Mouse (Mus musculus): ENCODE data around the gene Slc10a2. TPM values are rescaled to one million over a fixed set of nuclear protein-coding genes. Genes with fewer than 3 reads are reported as not detected.
"Not testable (repeated sequence)": the region's sequence is repeated elsewhere in the genome, so short reads cannot be mapped to it uniquely, and the experiment has no call there.

Slc10a2 gene
- not detected in 2 replicates for polyA plus RNA-seq (2014; fragmentation: Nextera tagmentation; extraction: Ambion mirVana)

GRCm38 (mm10) chr8:5105186-5105585 is at the start of gene Slc10a2:
Gene Slc10a2, minus strand, starts transcription at chr8:5105351.
- H3K36me3 ChIP-seq (ENCODE audit: control insufficient read depth, insufficient read depth, low read length) = no peaks in the 10 kb centered on the region
- no peak within 1 kb of the TSS for H3K4me2 ChIP-seq (replicated peaks; ENCODE audit: low read depth, low read length)
- no peaks in the 10 kb centered on the region for H3K27me3 ChIP-seq (ENCODE audit: control insufficient read depth, insufficient read depth, low read length)
- 58% methylated on average over 5 of the region's 5 CpGs for WGBS
- no peaks in the 10 kb centered on the region for H3K4me1 ChIP-seq (ENCODE audit: control insufficient read depth, insufficient read depth, low read length)
- ATAC-seq (ENCODE audit: low FRiP score, low TSS enrichment) = no peak
- no peak within 1 kb of the TSS for H3K9ac ChIP-seq (ENCODE audit: low read depth, low read length)
- H3K4me3 ChIP-seq (ENCODE audit: low read length) = no peak within 1 kb of the TSS
- H3K27ac ChIP-seq (ENCODE audit: low read depth, low read length) = no peak within 1 kb of the TSS
- no peaks in the 10 kb centered on the region for H3K9me3 ChIP-seq (ENCODE audit: control insufficient read depth, low read length)

- Histone ChIP-seq H3K27ac (ENCODE audit: low read depth, low read length) (no peak overlapping the region), H3K36me3 (ENCODE audit: control insufficient read depth, insufficient read depth, low read length) (no peaks in the 10 kb centered on the region), H3K9ac (ENCODE audit: low read depth, low read length) (no peak overlapping the region), H3K27me3 (ENCODE audit: control insufficient read depth, insufficient read depth, low read length) (no peaks in the 10 kb centered on the region), H3K4me2 (replicated peaks; ENCODE audit: low read depth, low read length) (no peak overlapping the region), H3K9me3 (ENCODE audit: control insufficient read depth, low read length) (no peaks in the 10 kb centered on the region), H3K4me3 (ENCODE audit: low read length) (no peak overlapping the region), H3K4me1 (ENCODE audit: control insufficient read depth, insufficient read depth, low read length) (no peaks in the 10 kb centered on the region)
- 87% methylated on average over 2 of the region's 2 CpGs for WGBS
- ATAC-seq (ENCODE audit: low FRiP score, low TSS enrichment) = no peak
Measured at GRCm38 (mm10) chr8:5129322-5129829, 24.2 kb upstream of the Slc10a2 start.

GRCm38 (mm10) chr8:5106855-5107254 is 1.7 kb upstream of the Slc10a2 start:
- Histone ChIP-seq H3K9me3 (ENCODE audit: control insufficient read depth, low read length) (no peaks in the 10 kb centered on the region), H3K9ac (ENCODE audit: low read depth, low read length) (no peak overlapping the region), H3K27me3 (ENCODE audit: control insufficient read depth, insufficient read depth, low read length) (no peaks in the 10 kb centered on the region), H3K27ac (ENCODE audit: low read depth, low read length) (no peak overlapping the region), H3K4me3 (ENCODE audit: low read length) (no peak overlapping the region), H3K36me3 (ENCODE audit: control insufficient read depth, insufficient read depth, low read length) (no peaks in the 10 kb centered on the region), H3K4me1 (ENCODE audit: control insufficient read depth, insufficient read depth, low read length) (no peaks in the 10 kb centered on the region), H3K4me2 (replicated peaks; ENCODE audit: low read depth, low read length) (no peak overlapping the region)
- WGBS = 56% methylated on average over 5 of the region's 5 CpGs
- peak; percentile 71; the same call in 1 of the 2 replicates for ATAC-seq (ENCODE audit: low FRiP score, low TSS enrichment)

GRCm38 (mm10) chr8:5095392-5095791 is 9.8 kb downstream of the Slc10a2 start:
- Histone ChIP-seq H3K27me3 (ENCODE audit: control insufficient read depth, insufficient read depth, low read length) (no peaks in the 10 kb centered on the region), H3K4me2 (replicated peaks; ENCODE audit: low read depth, low read length) (no peak overlapping the region), H3K4me1 (ENCODE audit: control insufficient read depth, insufficient read depth, low read length) (no peaks in the 10 kb centered on the region), H3K9ac (ENCODE audit: low read depth, low read length) (no peak overlapping the region), H3K9me3 (ENCODE audit: control insufficient read depth, low read length) (no peaks in the 10 kb centered on the region), H3K36me3 (ENCODE audit: control insufficient read depth, insufficient read depth, low read length) (no peaks in the 10 kb centered on the region), H3K27ac (ENCODE audit: low read depth, low read length) (no peak overlapping the region), H3K4me3 (ENCODE audit: low read length) (no peak overlapping the region)
- WGBS = 86% methylated on average over 4 of the region's 4 CpGs
- no peak for ATAC-seq (ENCODE audit: low FRiP score, low TSS enrichment)

- not testable (repeated sequence) for H3K4me2 ChIP-seq (replicated peaks; ENCODE audit: low read depth, low read length); H3K9me3 ChIP-seq (ENCODE audit: control insufficient read depth, low read length); H3K9ac ChIP-seq (ENCODE audit: low read depth, low read length); H3K36me3 ChIP-seq (ENCODE audit: control insufficient read depth, insufficient read depth, low read length); H3K4me1 ChIP-seq (ENCODE audit: control insufficient read depth, insufficient read depth, low read length); H3K27me3 ChIP-seq (ENCODE audit: control insufficient read depth, insufficient read depth, low read length); H3K4me3 ChIP-seq (ENCODE audit: low read length); ATAC-seq (ENCODE audit: low FRiP score, low TSS enrichment); H3K27ac ChIP-seq (ENCODE audit: low read depth, low read length)
Measured at GRCm38 (mm10) chr8:5093991-5094390, 11.2 kb downstream of the Slc10a2 start.

GRCm38 (mm10) chr8:5073654-5074293 is 31.4 kb downstream of the Slc10a2 start:
- H3K4me1 ChIP-seq (ENCODE audit: control insufficient read depth, insufficient read depth, low read length) = no peaks in the 10 kb centered on the region
- H3K4me3 ChIP-seq (ENCODE audit: low read length) = no peak overlapping the region
- H3K27ac ChIP-seq (ENCODE audit: low read depth, low read length) = no peak overlapping the region
- H3K27me3 ChIP-seq (ENCODE audit: control insufficient read depth, insufficient read depth, low read length) = no peaks in the 10 kb centered on the region
- ATAC-seq (ENCODE audit: low FRiP score, low TSS enrichment) = no peak
- H3K9me3 ChIP-seq (ENCODE audit: control insufficient read depth, low read length) = no peaks in the 10 kb centered on the region
- WGBS = 87% methylated on average over 3 of the region's 3 CpGs
- H3K36me3 ChIP-seq (ENCODE audit: control insufficient read depth, insufficient read depth, low read length) = no peaks in the 10 kb centered on the region
- no peak overlapping the region for H3K9ac ChIP-seq (ENCODE audit: low read depth, low read length)
- H3K4me2 ChIP-seq (replicated peaks; ENCODE audit: low read depth, low read length) = no peak overlapping the region

- ATAC-seq (ENCODE audit: low FRiP score, low TSS enrichment) = no peak
- Histone ChIP-seq H3K4me1 (ENCODE audit: control insufficient read depth, insufficient read depth, low read length) (no peaks in the 10 kb centered on the region), H3K36me3 (ENCODE audit: control insufficient read depth, insufficient read depth, low read length) (no peaks in the 10 kb centered on the region), H3K27me3 (ENCODE audit: control insufficient read depth, insufficient read depth, low read length) (no peaks in the 10 kb centered on the region), H3K9ac (ENCODE audit: low read depth, low read length) (no peak overlapping the region), H3K27ac (ENCODE audit: low read depth, low read length) (no peak overlapping the region), H3K9me3 (ENCODE audit: control insufficient read depth, low read length) (no peaks in the 10 kb centered on the region), H3K4me3 (ENCODE audit: low read length) (no peak overlapping the region), H3K4me2 (replicated peaks; ENCODE audit: low read depth, low read length) (no peak overlapping the region)
- 83% methylated on average over 1 of the region's 1 CpGs for WGBS
Measured at GRCm38 (mm10) chr8:5058888-5059287, 46.3 kb downstream of the Slc10a2 start.

GRCm38 (mm10) chr8:5044361-5044900 is 60.7 kb downstream of the Slc10a2 start:
- not testable (repeated sequence) for H3K36me3 ChIP-seq (ENCODE audit: control insufficient read depth, insufficient read depth, low read length); H3K27ac ChIP-seq (ENCODE audit: low read depth, low read length); H3K9me3 ChIP-seq (ENCODE audit: control insufficient read depth, low read length); H3K27me3 ChIP-seq (ENCODE audit: control insufficient read depth, insufficient read depth, low read length); H3K9ac ChIP-seq (ENCODE audit: low read depth, low read length); H3K4me2 ChIP-seq (replicated peaks; ENCODE audit: low read depth, low read length); H3K4me1 ChIP-seq (ENCODE audit: control insufficient read depth, insufficient read depth, low read length); H3K4me3 ChIP-seq (ENCODE audit: low read length); ATAC-seq (ENCODE audit: low FRiP score, low TSS enrichment)
- WGBS = 87% methylated on average over 6 of the region's 6 CpGs

- 86% methylated on average over 4 of the region's 4 CpGs for WGBS
Measured at GRCm38 (mm10) chr8:5038811-5039561, 66.2 kb downstream of the Slc10a2 start.

More at GRCm38 (mm10) chr8:5038811-5039561, 66.2 kb downstream of the Slc10a2 start:
- Histone ChIP-seq H3K4me1 (ENCODE audit: control insufficient read depth, insufficient read depth, low read length) (no peaks in the 10 kb centered on the region), H3K4me3 (ENCODE audit: low read length) (no peak overlapping the region), H3K36me3 (ENCODE audit: control insufficient read depth, insufficient read depth, low read length) (no peaks in the 10 kb centered on the region), H3K9me3 (ENCODE audit: control insufficient read depth, low read length) (no peaks in the 10 kb centered on the region), H3K27ac (ENCODE audit: low read depth, low read length) (no peak overlapping the region), H3K9ac (ENCODE audit: low read depth, low read length) (no peak overlapping the region), H3K27me3 (ENCODE audit: control insufficient read depth, insufficient read depth, low read length) (no peaks in the 10 kb centered on the region), H3K4me2 (replicated peaks; ENCODE audit: low read depth, low read length) (no peak overlapping the region)
- no peak for ATAC-seq (ENCODE audit: low FRiP score, low TSS enrichment)

All from kidney, embryonic 14.5 days (tissue).